Mouse (Mus musculus) kidney, embryonic 14.5 days (tissue): ENCODE data around the gene Lrrc8b. TPM values are rescaled to one million over a fixed set of nuclear protein-coding genes. Genes with fewer than 3 reads are reported as not detected.
A peak's percentile ranks its signal among the peaks of the same experiment; 100 is the strongest.

Experiments used
- ATAC-seq: fragments of 200-750 bp; cut with Nextera tagmentation; 2 replicates; pipeline ENCODE4 v1.8.0; 2017; ENCODE audit warnings: moderate number of reproducible peaks, mild to moderate bottlenecking, moderate TSS enrichment, moderate library complexity; ENCODE audit not compliant: low FRiP score, low TSS enrichment
- H3K27ac ChIP-seq: fragments of 300-500 bp; sonication (generic); 2 replicates; pipeline ENCODE4 v1.5.1; 2014; ENCODE audit warnings: low read depth, mild to moderate bottlenecking, low read length, moderate library complexity, mixed read lengths
- H3K27me3 ChIP-seq: fragments of 300-500 bp; sonication (generic); 2 replicates; pipeline ENCODE4 v1.6.1; 2014; ENCODE audit warnings: mild to moderate bottlenecking, low read length; ENCODE audit not compliant: control insufficient read depth, insufficient read depth
- H3K36me3 ChIP-seq: fragments of 300-500 bp; sonication (generic); 2 replicates; pipeline ENCODE4 v1.6.1; 2014; ENCODE audit warnings: low read length, mixed read lengths; ENCODE audit not compliant: control insufficient read depth, insufficient read depth
- H3K4me1 ChIP-seq: fragments of 300-500 bp; sonication (generic); 2 replicates; pipeline ENCODE4 v1.6.1; 2014; ENCODE audit warnings: low read length, mixed read lengths; ENCODE audit not compliant: control insufficient read depth, insufficient read depth
- H3K4me2 ChIP-seq: fragments of 300-500 bp; sonication (generic); replicated peaks from 2 replicates; pipeline ENCODE4 v1.6.1; 2014; ENCODE audit warnings: low read depth, mild to moderate bottlenecking, low read length
- H3K4me3 ChIP-seq: fragments of 300-500 bp; sonication (generic); 2 replicates; pipeline ENCODE4 v1.5.1; 2014; ENCODE audit warnings: mild to moderate bottlenecking, low read length
- H3K9ac ChIP-seq: fragments of 300-500 bp; sonication (generic); 2 replicates; pipeline ENCODE4 v1.6.1; 2014; ENCODE audit warnings: low read depth, mild to moderate bottlenecking, low read length, moderate library complexity
- H3K9me3 ChIP-seq: fragments of 300-500 bp; sonication (generic); 2 replicates; pipeline ENCODE4 v1.6.1; 2016; ENCODE audit warnings: low read length; ENCODE audit not compliant: control insufficient read depth
- WGBS: fragments of 180-500 bp; shearing (Covaris S2); extraction: QIAGEN DNeasy Blood & Tissue Kit; methylation state at CpG from one replicate; pipeline ENCODE4 v1.1.7; 2014; 5-methylcytosine and 5-hydroxymethylcytosine counted together
- polyA plus RNA-seq: library from polyadenylated mRNA; unstranded; fragments of >200 nt; fragmentation: Nextera tagmentation; extraction: Ambion mirVana; gene quantifications from 2 replicates; pipeline ENCODE4 v1.2.1, GENCODE M21; 2014

Gene Lrrc8b
- polyA plus RNA-seq, 1 experiment from 2014 or later = 12.1 TPM

DNA sequence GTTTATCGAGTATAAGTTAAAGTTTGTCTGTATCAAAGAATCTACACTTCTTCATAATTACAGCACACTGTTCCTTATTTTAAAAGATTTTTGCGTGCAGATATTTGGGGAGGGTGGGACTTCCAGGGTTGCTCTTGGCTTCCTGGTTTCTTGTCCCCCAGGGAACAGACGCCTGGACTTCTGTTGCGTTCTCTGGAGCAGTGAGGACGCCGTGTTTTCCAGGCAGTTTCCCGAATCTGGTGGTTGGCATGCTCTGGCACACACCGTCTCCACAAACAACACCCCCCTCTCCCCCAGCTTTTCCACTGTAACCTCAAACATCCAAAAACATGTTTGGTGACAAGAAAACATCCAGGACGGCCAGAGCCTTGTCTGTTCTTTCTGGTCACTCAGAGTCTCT, 111.2 kb downstream of the Lrrc8b start:
- Histone ChIP-seq H3K9me3 (no peaks in the 10 kb centered on the region), H3K4me3 (no peak overlapping the region), H3K9ac (no peak overlapping the region), H3K27me3 (no peaks in the 10 kb centered on the region), H3K4me2 (no peak overlapping the region), H3K4me1 (no peaks in the 10 kb centered on the region), H3K36me3 (no peaks in the 10 kb centered on the region; the same call in 1 of the 2 replicates), H3K27ac (no peak overlapping the region)
- WGBS = 85% methylated on average over 9 of the region's 9 CpGs
- ATAC-seq = no peak

- 76% methylated on average over 23 of the region's 23 CpGs for WGBS
- Histone ChIP-seq H3K4me2 (no peak overlapping the region), H3K36me3 (no peaks in the 10 kb centered on the region; the same call in 1 of the 2 replicates), H3K27ac (no peak overlapping the region), H3K9me3 (no peaks in the 10 kb centered on the region), H3K4me3 (no peak overlapping the region), H3K9ac (no peak overlapping the region), H3K4me1 (no peaks in the 10 kb centered on the region), H3K27me3 (no peaks in the 10 kb centered on the region)
- peak; percentile 52; the same call in 1 of the 2 replicates for ATAC-seq
Measured at GRCm38 (mm10) chr5:105527477-105528331, 112.1 kb downstream of the Lrrc8b start.

DNA sequence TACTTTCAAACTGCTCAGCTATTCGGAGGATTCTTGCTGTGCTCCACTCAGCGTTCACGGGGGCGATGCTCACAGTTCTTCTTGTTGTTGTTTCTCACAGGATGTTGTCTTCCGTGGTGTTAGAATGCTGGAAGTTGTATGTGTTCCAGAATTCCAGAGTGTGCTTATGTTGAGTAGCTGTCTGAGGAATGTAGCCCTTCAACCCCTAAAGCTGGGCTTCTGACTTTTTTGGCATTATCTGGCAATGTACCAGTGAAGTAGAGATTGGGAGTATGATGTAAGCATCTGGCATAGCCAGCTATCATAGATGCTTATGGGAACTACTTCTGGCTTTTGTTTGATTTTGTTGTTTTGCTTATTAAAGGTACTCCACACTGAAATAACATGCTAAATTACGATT, 115.0 kb downstream of the Lrrc8b start:
- Histone ChIP-seq H3K4me2 (no peak overlapping the region), H3K9ac (no peak overlapping the region), H3K36me3 (no peaks in the 10 kb centered on the region; the same call in 1 of the 2 replicates), H3K27me3 (no peaks in the 10 kb centered on the region), H3K4me1 (no peaks in the 10 kb centered on the region), H3K9me3 (no peaks in the 10 kb centered on the region), H3K27ac (no peak overlapping the region), H3K4me3 (no peak overlapping the region)
- no peak for ATAC-seq
- WGBS = 78% methylated on average over 6 of the region's 6 CpGs

GRCm38 (mm10) chr5:105535186-105535585, 119.6 kb downstream of the Lrrc8b start:
- ATAC-seq = no peak

DNA sequence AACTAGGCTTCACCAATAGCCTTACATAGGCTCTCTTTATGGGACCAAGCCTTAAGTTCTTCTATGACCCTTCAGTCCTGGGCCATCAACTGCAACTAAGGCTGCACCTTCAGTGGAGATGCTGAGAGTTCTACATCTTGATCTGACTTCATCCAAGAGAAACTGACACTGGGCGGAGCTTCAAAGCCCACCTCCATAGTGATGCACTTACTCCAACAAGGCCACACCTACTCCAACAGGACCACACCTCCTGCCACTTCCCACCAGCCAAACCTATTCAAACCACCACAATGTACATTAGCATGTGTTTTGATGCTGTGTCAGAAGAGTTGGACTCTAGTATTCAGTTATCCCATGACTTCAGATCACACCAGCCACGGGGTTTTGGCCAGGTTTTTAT, 120.6 kb downstream of the Lrrc8b start:
- H3K9me3 ChIP-seq = no peaks in the 10 kb centered on the region
- no peaks in the 10 kb centered on the region for H3K36me3 ChIP-seq
- no peak overlapping the region for H3K27ac ChIP-seq
- no peak for ATAC-seq
- no peak overlapping the region for H3K9ac ChIP-seq
- H3K27me3 ChIP-seq = no peaks in the 10 kb centered on the region
- no peak overlapping the region for H3K4me3 ChIP-seq
- 92% methylated on average over 2 of the region's 2 CpGs for WGBS
- H3K4me2 ChIP-seq = no peak overlapping the region
- peaks cover 6% of the 10 kb centered on the region; the same call in 1 of the 2 replicates for H3K4me1 ChIP-seq

More at GRCm38 (mm10) chr5:105535186-105535585, 119.6 kb downstream of the Lrrc8b start:
- no peaks in the 10 kb centered on the region for H3K9me3 ChIP-seq
- H3K4me2 ChIP-seq = no peak overlapping the region
- 95% methylated on average over 3 of the region's 3 CpGs for WGBS
- no peaks in the 10 kb centered on the region for H3K27me3 ChIP-seq
- no peak overlapping the region for H3K9ac ChIP-seq
- H3K27ac ChIP-seq = no peak overlapping the region
- peaks cover 6% of the 10 kb centered on the region; the same call in 1 of the 2 replicates for H3K4me1 ChIP-seq
- H3K4me3 ChIP-seq = no peak overlapping the region
- no peaks in the 10 kb centered on the region for H3K36me3 ChIP-seq

- Histone ChIP-seq H3K4me2 (no peak overlapping the region), H3K4me1 (peaks cover 6% of the 10 kb centered on the region; the same call in 1 of the 2 replicates), H3K27ac (no peak overlapping the region; the same call in 1 of the 2 replicates), H3K4me3 (no peak overlapping the region), H3K27me3 (no peaks in the 10 kb centered on the region), H3K9me3 (no peaks in the 10 kb centered on the region), H3K9ac (no peak overlapping the region), H3K36me3 (no peaks in the 10 kb centered on the region)
- ATAC-seq = peak; percentile 81
- 31% methylated on average over 11 of the region's 11 CpGs for WGBS
Measured at GRCm38 (mm10) chr5:105537101-105537723, 121.6 kb downstream of the Lrrc8b start.

Other genes with a start within 250 kb of the Lrrc8b start
- not detected in 2 replicates for gene Gbp10, start 176.2 kb upstream of the Lrrc8b start, polyA plus RNA-seq
- not detected in 2 replicates for gene Gm43302, start 122.1 kb upstream of the Lrrc8b start, polyA plus RNA-seq
- 0.26 and 0.27 TPM in 2 replicates for gene Gbp6, start 122.1 kb upstream of the Lrrc8b start, polyA plus RNA-seq
- 13.1 and 14.2 TPM in 2 replicates for gene Lrrc8c, start 103.6 kb downstream of the Lrrc8b start, polyA plus RNA-seq